Mouse (Mus musculus) hindbrain, postnatal 0 days (tissue): ENCODE data around the gene Wbp11. TPM values are rescaled to one million over a fixed set of nuclear protein-coding genes. Genes with fewer than 3 reads are reported as not detected.

ENCODE experiments used
- ATAC-seq: fragments of 200-750 bp; cut with Nextera tagmentation; 2 replicates; pipeline ENCODE4 v1.8.0; 2017; ENCODE audit warnings: mild to moderate bottlenecking, moderate TSS enrichment, moderate library complexity
- DNase-seq: peaks from one replicate; pipeline ENCODE4 v3.0.0-alpha.2; 2015; ENCODE audit warnings: low spot score
- H3K27ac ChIP-seq: fragments of 300-500 bp; sonication (generic); 2 replicates; pipeline ENCODE4 v1.5.1; 2014; ENCODE audit warnings: mild to moderate bottlenecking
- H3K27me3 ChIP-seq: fragments of 300-500 bp; sonication (generic); 2 replicates; pipeline ENCODE4 v1.6.1; 2014; ENCODE audit warnings: low read length, mixed read lengths; ENCODE audit not compliant: insufficient read depth
- H3K36me3 ChIP-seq: fragments of 300-500 bp; sonication (generic); 2 replicates; pipeline ENCODE4 v1.6.1; 2014; ENCODE audit warnings: low read length, mixed read lengths; ENCODE audit not compliant: insufficient read depth
- H3K4me1 ChIP-seq: fragments of 300-500 bp; sonication (generic); 2 replicates; pipeline ENCODE4 v1.6.1; 2014; ENCODE audit warnings: antibody characterized with exemption, low read length, mixed read lengths; ENCODE audit not compliant: insufficient read depth
- H3K4me2 ChIP-seq: fragments of 300-500 bp; sonication (generic); 2 replicates; pipeline ENCODE4 v1.6.1; 2014; ENCODE audit warnings: low read depth, mild to moderate bottlenecking, low read length, moderate library complexity, mixed read lengths
- H3K4me3 ChIP-seq: fragments of 300-500 bp; sonication (generic); 2 replicates; pipeline ENCODE4 v1.5.1; 2014; ENCODE audit warnings: low read length
- H3K9ac ChIP-seq: fragments of 300-500 bp; sonication (generic); replicated peaks from 2 replicates; pipeline ENCODE4 v1.6.1; 2014; ENCODE audit warnings: mild to moderate bottlenecking, low read length, moderate library complexity, mixed read lengths
- H3K9me3 ChIP-seq: fragments of 300-500 bp; sonication (generic); 2 replicates; pipeline ENCODE4 v1.6.1; 2016; ENCODE audit warnings: low read length, mixed read lengths
- CTCF ChIP-seq: IDR thresholded peaks from 2 replicates; pipeline ENCODE4 v1.5.1; 2016; ENCODE audit warnings: antibody characterized with exemption, control low read depth, low read depth
- WGBS: fragments of 180-500 bp; shearing (Covaris S2); extraction: QIAGEN DNeasy Blood & Tissue Kit; methylation state at CpG from one replicate; pipeline ENCODE4 v1.1.7; 2014; 5-methylcytosine and 5-hydroxymethylcytosine counted together
- microRNA-seq, 2 experiments: library from miRNA; unstranded; fragments of <30 nt; microRNA quantifications; one replicate each; pipeline ENCODE4; 2016
- polyA plus RNA-seq: library from polyadenylated mRNA; unstranded; fragments of >200 nt; fragmentation: Nextera tagmentation; extraction: Ambion mirVana; gene quantifications from 2 replicates; pipeline ENCODE4 v1.2.1, GENCODE M21; 2015
- total RNA-seq: library from RNA; depleted of rRNA; stranded (reverse); fragments of >200 nt; gene quantifications from 2 replicates; pipeline ENCODE4 v1.2.3, GENCODE M21; 2014; rRNA removed

The Wbp11 gene
- total and polyA plus RNA-seq, 2 experiments from 2014 or later, result 39.4 to 81.2 TPM

GRCm38 (mm10) chr6:136782146-136782545, 45.9 kb downstream of the Wbp11 start:
- no peak overlapping the region for H3K4me3 ChIP-seq
- no peaks in the 10 kb centered on the region for H3K27me3 ChIP-seq
- no peak for TF ChIP-seq CTCF
- ATAC-seq (no peak), DNase-seq (no peak)
- H3K9ac ChIP-seq, result no peak overlapping the region
- no peaks in the 10 kb centered on the region for H3K4me1 ChIP-seq
- no peak overlapping the region for H3K4me2 ChIP-seq
- no peaks in the 10 kb centered on the region for H3K9me3 ChIP-seq
- 77% methylated on average over 12 of the region's 12 CpGs for WGBS
- no peaks in the 10 kb centered on the region for H3K36me3 ChIP-seq
- H3K27ac ChIP-seq, result no peak overlapping the region

DNA sequence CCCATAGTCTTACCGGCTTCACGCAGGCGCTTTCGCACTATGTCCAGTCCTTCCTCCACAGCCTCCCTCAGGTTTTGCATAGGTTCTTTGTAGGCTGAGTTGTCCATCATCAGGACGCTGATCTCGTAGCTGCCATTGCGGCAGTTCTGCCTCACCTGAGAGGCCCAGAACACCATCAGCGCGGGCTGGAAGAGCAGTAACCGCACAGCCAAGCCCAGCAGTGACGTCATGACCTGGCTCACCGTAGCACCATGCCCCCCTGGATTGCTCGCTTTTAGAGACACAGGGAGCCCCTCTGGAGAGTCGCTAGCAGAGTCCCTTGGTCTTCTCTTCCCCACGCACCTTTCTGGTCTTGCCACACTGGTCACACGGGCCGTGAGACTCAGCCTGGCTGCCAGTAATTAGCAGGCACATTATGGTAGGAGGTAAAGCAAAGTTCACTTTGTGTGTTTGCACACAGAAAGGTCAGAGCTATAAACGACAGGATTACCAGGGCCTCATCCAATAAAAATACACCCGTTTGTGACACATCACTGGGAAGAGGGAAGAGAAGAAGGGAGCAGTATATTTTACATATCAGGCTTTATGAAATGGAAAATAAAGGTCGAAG, 46.6 kb downstream of the Wbp11 start, which contains the start of gene Gucy2c:
Gene Gucy2c, minus strand, starts transcription at position 389 of the 610 bp plus-strand sequence.
- no peak for TF ChIP-seq CTCF
- 84% methylated on average over 20 of the region's 20 CpGs for WGBS

DNA sequence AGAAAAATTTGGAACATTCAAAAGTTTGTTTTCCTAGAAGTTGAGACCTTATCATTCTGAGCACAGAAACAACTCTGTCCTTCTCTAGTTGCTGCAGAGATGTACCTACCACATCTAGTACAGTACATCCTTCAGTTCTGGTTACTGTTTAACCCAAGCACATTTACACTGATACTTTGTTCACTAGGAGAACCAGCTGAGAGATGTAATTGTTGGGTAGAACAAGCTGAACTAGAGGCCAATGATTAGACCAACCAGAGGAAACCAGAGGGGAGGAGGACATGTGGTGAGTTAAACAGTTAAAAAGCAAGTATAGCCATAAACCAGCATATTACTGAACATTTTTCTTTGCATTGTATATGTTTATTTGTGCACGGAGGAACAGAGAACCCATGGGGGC, 51.6 kb downstream of the Wbp11 start:
- Histone ChIP-seq H3K27me3 (no peaks in the 10 kb centered on the region), H3K4me2 (no peak overlapping the region), H3K4me1 (no peaks in the 10 kb centered on the region), H3K4me3 (no peak overlapping the region), H3K36me3 (no peaks in the 10 kb centered on the region), H3K9me3 (no peaks in the 10 kb centered on the region), H3K27ac (no peak overlapping the region), H3K9ac (no peak overlapping the region)
- ATAC-seq (no peak), DNase-seq (no peak)
- WGBS, result 79% methylated on average over 1 of the region's 1 CpGs
- TF ChIP-seq CTCF, result no peak

More for the DNA sequence above, 46.6 kb downstream of the Wbp11 start, which contains the start of gene Gucy2c:
- ATAC-seq (no peak), DNase-seq (no peak)
- H3K27me3 ChIP-seq, result no peaks in the 10 kb centered on the region
- H3K4me3 ChIP-seq, result no peak within 1 kb of the TSS
- no peak within 1 kb of the TSS for H3K27ac ChIP-seq
- H3K9ac ChIP-seq, result no peak within 1 kb of the TSS
- H3K4me1 ChIP-seq, result no peaks in the 10 kb centered on the region
- H3K4me2 ChIP-seq, result no peak within 1 kb of the TSS
- no peaks in the 10 kb centered on the region for H3K9me3 ChIP-seq
- no peaks in the 10 kb centered on the region for H3K36me3 ChIP-seq

GRCm38 (mm10) chr6:136769859-136770258, 58.2 kb downstream of the Wbp11 start:
- 88% methylated on average over 7 of the region's 7 CpGs for WGBS
- no peaks in the 10 kb centered on the region for H3K9me3 ChIP-seq
- H3K27ac ChIP-seq, result no peak overlapping the region
- no peaks in the 10 kb centered on the region for H3K4me1 ChIP-seq
- no peak for ATAC-seq
- no peaks in the 10 kb centered on the region for H3K27me3 ChIP-seq
- no peaks in the 10 kb centered on the region for H3K36me3 ChIP-seq
- no peak overlapping the region for H3K4me2 ChIP-seq
- H3K9ac ChIP-seq, result no peak overlapping the region
- H3K4me3 ChIP-seq, result no peak overlapping the region
- TF ChIP-seq CTCF, result no peak
- DNase-seq, result no peak

DNA sequence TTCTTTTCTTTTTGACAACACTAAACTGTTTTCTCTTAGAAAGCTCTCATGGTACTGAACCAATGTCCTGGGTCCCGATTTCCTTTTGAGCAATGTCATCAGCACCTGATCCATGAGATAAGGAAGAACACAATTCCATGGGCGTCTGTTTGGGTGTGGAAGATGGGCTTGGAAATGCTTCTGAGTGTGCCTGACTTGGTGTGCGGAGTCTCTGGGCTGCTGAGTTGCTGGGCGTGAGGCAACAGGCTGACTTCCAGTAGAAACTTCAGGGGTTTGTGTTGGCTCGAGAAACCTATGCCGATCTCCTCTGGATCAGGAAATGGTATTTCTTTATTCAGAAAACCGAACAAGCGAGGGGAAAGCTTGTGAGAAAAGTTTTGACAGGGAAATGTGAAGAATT, 58.9 kb downstream of the Wbp11 start:
- Histone ChIP-seq H3K27ac (no peak overlapping the region), H3K4me2 (no peak overlapping the region), H3K9me3 (no peaks in the 10 kb centered on the region), H3K27me3 (no peaks in the 10 kb centered on the region), H3K9ac (no peak overlapping the region), H3K4me3 (no peak overlapping the region), H3K36me3 (no peaks in the 10 kb centered on the region), H3K4me1 (no peaks in the 10 kb centered on the region)
- no peak for TF ChIP-seq CTCF
- ATAC-seq (no peak), DNase-seq (no peak)
- WGBS, result 84% methylated on average over 8 of the region's 8 CpGs

- WGBS, result 41% methylated on average over 1 of the region's 1 CpGs
- no peak for TF ChIP-seq CTCF
- H3K4me3 ChIP-seq, result no peak overlapping the region
- no peak overlapping the region for H3K9ac ChIP-seq
- no peaks in the 10 kb centered on the region for H3K9me3 ChIP-seq
- H3K36me3 ChIP-seq, result no peaks in the 10 kb centered on the region
- no peak overlapping the region for H3K4me2 ChIP-seq
- H3K4me1 ChIP-seq, result no peaks in the 10 kb centered on the region
- ATAC-seq (peak; percentile 79; the same call in 1 of the 2 replicates), DNase-seq (peak; percentile 17)
- H3K27me3 ChIP-seq, result no peaks in the 10 kb centered on the region
- H3K27ac ChIP-seq, result no peak overlapping the region
Measured at GRCm38 (mm10) chr6:136763912-136764311, 64.1 kb downstream of the Wbp11 start.

Small RNA genes lying within 50 kb of the gene (microRNA-seq; reads per million reads assigned to microRNA genes)
- 0 reads per million in 2 experiments for gene Gm44364

Other genes starting within 250 kb of the Wbp11 start
- 0.32 TPM in 1 of 2 replicates, not detected in the other for gene Plbd1, start 166.3 kb downstream of the Wbp11 start, total RNA-seq
- 1.3 and 1.4 TPM in 2 replicates for gene Plbd1, start 166.3 kb downstream of the Wbp11 start, polyA plus RNA-seq
- 0.50 and 0.52 TPM in 2 replicates for gene Gucy2c, start 46.5 kb downstream of the Wbp11 start, total RNA-seq
- gene Gucy2c, start 46.5 kb downstream of the Wbp11 start, polyA plus RNA-seq, result 0.28 and 0.45 TPM in 2 replicates
- gene Hist4h4, start 23.8 kb downstream of the Wbp11 start, total RNA-seq, result 80.5 and 164 TPM in 2 replicates
- 0.39 and 0.47 TPM in 2 replicates for gene Hist4h4, start 23.8 kb downstream of the Wbp11 start, polyA plus RNA-seq
- 36.8 and 42.0 TPM in 2 replicates for gene H2afj, start 20.0 kb downstream of the Wbp11 start, total RNA-seq
- gene H2afj, start 20.0 kb downstream of the Wbp11 start, polyA plus RNA-seq, result 116 and 119 TPM in 2 replicates
- 0.50 and 1.2 TPM in 2 replicates for gene BC049715, start 607 bp downstream of the Wbp11 start, total RNA-seq
- 2.8 and 4.2 TPM in 2 replicates for gene BC049715, start 607 bp downstream of the Wbp11 start, polyA plus RNA-seq
- gene Smco3, start 7.2 kb upstream of the Wbp11 start, total RNA-seq, result 1.8 TPM in 2 replicates
- 0.56 and 1.3 TPM in 2 replicates for gene Smco3, start 7.2 kb upstream of the Wbp11 start, polyA plus RNA-seq
- gene Art4, start 29.5 kb upstream of the Wbp11 start, total RNA-seq, result 0.37 and 0.43 TPM in 2 replicates
- gene Art4, start 29.5 kb upstream of the Wbp11 start, polyA plus RNA-seq, result 0.25 and 0.34 TPM in 2 replicates
- 23.6 and 34.6 TPM in 2 replicates for gene Mgp, start 47.6 kb upstream of the Wbp11 start, total RNA-seq
- gene Mgp, start 47.6 kb upstream of the Wbp11 start, polyA plus RNA-seq, result 74.4 and 81.8 TPM in 2 replicates
- gene Erp27, start 93.9 kb upstream of the Wbp11 start, total RNA-seq, result not detected in 2 replicates
- not detected in 2 replicates for gene Erp27, start 93.9 kb upstream of the Wbp11 start, polyA plus RNA-seq
- not detected in 2 replicates for gene Pde6h, start 95.6 kb upstream of the Wbp11 start, total RNA-seq
- gene Pde6h, start 95.6 kb upstream of the Wbp11 start, polyA plus RNA-seq, result 0.76 and 1.3 TPM in 2 replicates
- gene Arhgdib, start 113.7 kb upstream of the Wbp11 start, total RNA-seq, result 7.2 and 12.8 TPM in 2 replicates
- 17.3 and 18.8 TPM in 2 replicates for gene Arhgdib, start 113.7 kb upstream of the Wbp11 start, polyA plus RNA-seq